Mouse (Mus musculus) ES-Bruce4 (cell line): ENCODE results near the gene Clpb.

ENCODE experiments used
- CTCF ChIP-seq: IDR thresholded peaks from one replicate; pipeline ENCODE4 v1.8.1; 2011; ENCODE audit warnings: low read depth, low read length
- EP300 ChIP-seq: IDR thresholded peaks from 2 replicates; pipeline ENCODE4 v1.6.1; 2011; ENCODE audit warnings: low read depth, low read length; ENCODE audit not compliant: insufficient read depth
- POLR2A ChIP-seq: IDR thresholded peaks from one replicate; pipeline ENCODE4 v1.8.1; 2011; ENCODE audit warnings: low read length; ENCODE audit not compliant: insufficient read depth

- TF ChIP-seq CTCF (no peak), POLR2A (no peak), EP300 (no peak)
These were observed 154.5 kb downstream of the Clpb start, which contains the start of gene Phox2a for GRCm38 (mm10) chr7:101817861-101818401.
